8 mouse cellular contexts compared by ENCODE assay signal in genomic region chr19:46478242-46478641, GRCm38 (mm10). TPM values are rescaled to one million over a fixed set of nuclear protein-coding genes. Genes with fewer than 3 reads are reported as not detected.
A peak's percentile ranks its signal among the peaks of the same experiment; 100 is the strongest.
DNase-seq lines count a peak whose midpoint lies in the region; ATAC-seq lines count a peak whose summit lies in the region.

No protein-coding gene starts in this region.

- no peak overlapping the region for H3K9ac ChIP-seq in neural tube, embryonic 14.5 days (replicated peaks; ENCODE audit: low read depth, low read length)

- ATAC-seq in megakaryocyte, adult 5-6 weeks (ENCODE audit: poor library complexity, severe bottlenecking): no peak
- no peak for ATAC-seq in neural tube, embryonic 14.5 days (ENCODE audit: low read depth)
- no peak for ATAC-seq in megakaryocyte progenitor cell, adult 5-6 weeks (replicated peaks; ENCODE audit: poor library complexity)

- H3K36me3 ChIP-seq in megakaryocyte, embryonic 14.5 days (replicated peaks; ENCODE audit: low read length): peaks cover 91% of the 10 kb centered on the region
- H3K36me3 ChIP-seq in embryonic facial prominence, embryonic 10.5 days (replicated peaks): peaks cover 70% of the 10 kb centered on the region
- H3K36me3 ChIP-seq in neural tube, embryonic 14.5 days (ENCODE audit: control insufficient read depth, insufficient read depth, low read length): peaks cover 24% of the 10 kb centered on the region

- no peaks in the 10 kb centered on the region for H3K9me3 ChIP-seq in megakaryocyte, embryonic 14.5 days
- H3K9me3 ChIP-seq in embryonic facial prominence, embryonic 10.5 days: no peaks in the 10 kb centered on the region
- H3K9me3 ChIP-seq in neural tube, embryonic 14.5 days (ENCODE audit: control insufficient read depth, low read length): no peaks in the 10 kb centered on the region

- 88% methylated on average over 4 of the region's 4 CpGs for WGBS in embryonic facial prominence, embryonic 10.5 days
- 90% methylated on average over 4 of the region's 4 CpGs for WGBS in neural tube, embryonic 14.5 days

- no peak for DNase-seq in embryonic facial prominence, embryonic 10.5 days (ENCODE audit: low spot score)
- peak; percentile 68 to 72 for DNase-seq in heart, postnatal 36 days
- no peak for DNase-seq in cerebellum, postnatal 4 days (ENCODE audit: low spot score in 2 of 2)
- no peak for DNase-seq in cerebellum, postnatal 36 days

- H3K4me3 ChIP-seq in megakaryocyte, embryonic 14.5 days (replicated peaks): peak overlapping the region; percentile 89
- no peak overlapping the region for H3K4me3 ChIP-seq in embryonic facial prominence, embryonic 10.5 days
- no peak overlapping the region for H3K4me3 ChIP-seq in neural tube, embryonic 14.5 days (ENCODE audit: low read depth, low read length)

- peaks cover 99% of the 10 kb centered on the region for H3K4me1 ChIP-seq in megakaryocyte, embryonic 14.5 days
- H3K4me1 ChIP-seq in embryonic facial prominence, embryonic 10.5 days: peaks cover 71% of the 10 kb centered on the region
- H3K4me1 ChIP-seq in neural tube, embryonic 14.5 days (ENCODE audit: control insufficient read depth, insufficient read depth, low read length): 0 out of 2 replicates have a peak, but pooled peaks cover 4% of the 10 kb centered on the region

- peak overlapping the region; percentile 59 for H3K27ac ChIP-seq in embryonic facial prominence, embryonic 10.5 days (replicated peaks)
- 0 out of 2 replicates have a peak overlapping the region, but pooled peaks have one; percentile 17 for H3K27ac ChIP-seq in neural tube, embryonic 14.5 days (ENCODE audit: low read depth, low read length)

- intact Hi-C loops in heart, postnatal 36 days (cut with DNase I): loop anchor here (2.0 kb wide), 1 partner anchor 49 kb away; no protein-coding TSS in a partner anchor

- no peaks in the 10 kb centered on the region for H3K27me3 ChIP-seq in megakaryocyte, embryonic 14.5 days (replicated peaks)
- H3K27me3 ChIP-seq in embryonic facial prominence, embryonic 10.5 days (replicated peaks; ENCODE audit: low read depth, poor library complexity, severe bottlenecking): no peaks in the 10 kb centered on the region
- H3K27me3 ChIP-seq in neural tube, embryonic 14.5 days (ENCODE audit: control insufficient read depth, insufficient read depth, low read length): no peaks in the 10 kb centered on the region

- H3K4me2 ChIP-seq in neural tube, embryonic 14.5 days (ENCODE audit: low read depth, low read length): no peak overlapping the region

RNA-seq across cellular contexts. Expression of gene Trim8, which starts 23.3 kb away (rescaled TPM):
- polyA plus RNA-seq in megakaryocyte, embryonic 14.5 days (2012; ENCODE audit: insufficient read depth, low replicate concordance): 207 and 435 TPM in 2 replicates
- total RNA-seq in megakaryocyte, adult 5-6 weeks (2015): 14.1 and 18.2 TPM in 2 replicates
- total RNA-seq in megakaryocyte, adult 5-6 weeks (2017): 18.0 and 20.1 TPM in 2 replicates
- 19.5 and 20.9 TPM in 2 replicates for polyA plus RNA-seq in embryonic facial prominence, embryonic 10.5 days (2016; fragmentation: Nextera tagmentation; extraction: Ambion mirVana)
- total RNA-seq in heart, postnatal 36 days (2021): 10 to 100 TPM; 38.7 to 40.0 TPM
- polyA plus RNA-seq in neural tube, embryonic 14.5 days (2014; fragmentation: Nextera tagmentation; extraction: Ambion mirVana): 32.2 and 37.5 TPM in 2 replicates
- total RNA-seq in megakaryocyte progenitor cell, adult 5-6 weeks (2015): 9.7 and 18.0 TPM in 2 replicates
- 12.8 and 12.9 TPM in 2 replicates for total RNA-seq in megakaryocyte progenitor cell, adult 5-6 weeks (2017)

Comparison
In these comparisons a context has a peak if more than half of its experiments do, and no peak if none do; other contexts are left out.
1. DNase-seq: peak in heart, postnatal 36 days (2 of 2); none in embryonic facial prominence, embryonic 10.5 days (single experiment), cerebellum, postnatal 4 days (0 of 2) and cerebellum, postnatal 36 days (0 of 2).